Mouse (Mus musculus): Measurements from ENCODE around the gene Prss40.

GRCm38 (mm10) chr1:34523647-34524046 is 37.1 kb downstream of the Prss40 start:
- no peak for TF ChIP-seq ZC3H11A (IDR thresholded peaks at IDR 0.05; ENCODE audit: borderline replicate concordance, low read depth, low read length)
- no peak for TF ChIP-seq CHD2 (IDR thresholded peaks at IDR 0.05; ENCODE audit: low read depth, low read length)
- TF ChIP-seq MAFK (IDR thresholded peaks at IDR 0.05; ENCODE audit: insufficient read depth, low read depth, low read length) = no peak
- no peak for TF ChIP-seq ZNF384 (IDR thresholded peaks at IDR 0.05; ENCODE audit: low read depth, low read length)
